Mouse (Mus musculus) thymus, postnatal 4 days (tissue): ENCODE measurements around the gene Map4k3.
A peak's percentile ranks its signal among the peaks of the same experiment; 100 is the strongest.
"Not testable (repeated sequence)": the region's sequence is repeated elsewhere in the genome, so short reads cannot be mapped to it uniquely, and the experiment has no call there.

Experiments used
- DNase-seq: peaks from one replicate; pipeline ENCODE4 v3.0.0; 2021

Map4k3 gene

GRCm38 (mm10) chr17:80562792-80563191, 165.5 kb downstream of the Map4k3 start:
- no peak for DNase-seq

GRCm38 (mm10) chr17:80560669-80561401, 167.4 kb downstream of the Map4k3 start:
- peak; percentile 86 for DNase-seq

GRCm38 (mm10) chr17:80559745-80560144, 168.5 kb downstream of the Map4k3 start:
- DNase-seq, result peak; percentile 27

- peak; percentile 85 for DNase-seq
These were observed 169.2 kb downstream of the Map4k3 start for GRCm38 (mm10) chr17:80559050-80559449.

GRCm38 (mm10) chr17:80558583-80558982, 169.7 kb downstream of the Map4k3 start:
- peak; percentile 13 for DNase-seq

GRCm38 (mm10) chr17:80557461-80557860, 170.8 kb downstream of the Map4k3 start:
- DNase-seq, result peak; percentile 19

GRCm38 (mm10) chr17:80553318-80554270, 174.7 kb downstream of the Map4k3 start:
- peak; percentile 81 for DNase-seq

GRCm38 (mm10) chr17:80552653-80553052, 175.6 kb downstream of the Map4k3 start:
- no peak for DNase-seq

- DNase-seq, result no peak
These were observed 177.3 kb downstream of the Map4k3 start for GRCm38 (mm10) chr17:80550981-80551380.

- no peak for DNase-seq
These were observed 181.4 kb downstream of the Map4k3 start for GRCm38 (mm10) chr17:80546846-80547245.

- DNase-seq, result no peak
These were observed 182.1 kb downstream of the Map4k3 start for GRCm38 (mm10) chr17:80546227-80546626.

- DNase-seq, result no peak
These were observed 184.6 kb downstream of the Map4k3 start for GRCm38 (mm10) chr17:80543646-80544045.

GRCm38 (mm10) chr17:80537136-80537535, 191.1 kb downstream of the Map4k3 start:
- peak; percentile 5 for DNase-seq

GRCm38 (mm10) chr17:80535633-80536032, 192.7 kb downstream of the Map4k3 start:
- DNase-seq, result peak; percentile 0

GRCm38 (mm10) chr17:80531351-80531750, 196.9 kb downstream of the Map4k3 start:
- DNase-seq, result not testable (repeated sequence)
